Mouse (Mus musculus): ENCODE data around the gene Iqschfp. TPM values are rescaled to one million over a fixed set of nuclear protein-coding genes. Genes with fewer than 3 reads are reported as not detected.

Gene Iqschfp
- polyA plus RNA-seq, 1 experiment = not detected

DNA sequence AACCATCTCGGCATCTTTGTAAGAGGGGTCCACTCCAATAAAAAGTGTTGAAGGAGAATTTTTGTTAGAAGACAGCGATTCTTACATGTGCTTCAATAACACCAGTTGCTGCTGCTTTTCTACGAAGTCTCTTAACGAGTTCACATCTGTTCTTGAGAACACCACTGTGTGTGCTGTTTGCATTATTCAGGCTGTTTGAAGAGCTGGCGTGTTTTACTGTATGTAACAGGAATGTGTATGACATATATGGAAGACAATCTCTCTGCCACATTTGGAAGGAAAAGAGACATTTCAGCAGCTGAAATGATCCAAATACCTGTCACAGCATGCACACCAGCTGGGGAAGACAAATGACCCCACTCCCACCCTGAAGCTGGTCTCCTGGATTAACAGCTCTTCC lies 578.6 kb downstream of the Iqschfp start:
- Histone ChIP-seq H3K36me3 (ENCODE audit: control insufficient read depth, insufficient read depth) (no peaks in the 10 kb centered on the region), H3ac (ENCODE audit: control insufficient read depth, insufficient read length, low read depth) (no peak overlapping the region), H3K4me3 (ENCODE audit: insufficient read depth, poor library complexity, severe bottlenecking) (no peak overlapping the region), H3K27me3 (ENCODE audit: control insufficient read depth, insufficient read depth, insufficient read length) (no peaks in the 10 kb centered on the region), H3K79me3 (ENCODE audit: low read depth) (no peaks in the 10 kb centered on the region), H3K79me2 (ENCODE audit: control insufficient read depth, insufficient read depth) (no peaks in the 10 kb centered on the region)
- TF ChIP-seq CEBPB (IDR thresholded peaks at IDR 0.05; ENCODE audit: low read depth) (no peak), FOSL1 (IDR thresholded peaks at IDR 0.05; ENCODE audit: insufficient read depth, low read length, poor library complexity, severe bottlenecking) (no peak), CTCF (IDR thresholded peaks at IDR 0.05; ENCODE audit: control insufficient read depth, insufficient read depth, insufficient read length) (no peak), USF1 (IDR thresholded peaks at IDR 0.05; ENCODE audit: low read depth) (no peak)

DNA sequence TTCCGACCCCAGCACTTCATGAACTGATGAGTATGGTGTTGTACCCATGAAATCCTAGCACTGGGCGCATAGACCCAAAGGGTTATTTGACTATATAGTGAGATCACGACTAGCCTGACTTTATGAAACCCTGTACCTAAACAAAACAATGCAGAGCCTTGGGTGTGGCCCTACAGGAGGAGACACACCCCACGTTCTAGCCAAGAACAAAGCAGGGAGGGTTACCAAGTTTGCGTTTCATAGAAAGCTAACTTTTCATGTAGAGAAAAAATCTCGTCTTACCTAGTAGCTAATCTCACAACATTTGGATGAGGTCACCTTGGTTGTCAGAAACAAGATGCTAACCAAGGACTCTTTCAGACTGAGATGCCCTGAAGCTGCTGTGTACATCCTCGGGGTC lies 584.3 kb downstream of the Iqschfp start:
- Histone ChIP-seq H3ac (ENCODE audit: control insufficient read depth, insufficient read length, low read depth) (no peak overlapping the region), H3K79me3 (ENCODE audit: low read depth) (no peaks in the 10 kb centered on the region), H3K36me3 (ENCODE audit: control insufficient read depth, insufficient read depth) (no peaks in the 10 kb centered on the region), H3K4me3 (ENCODE audit: insufficient read depth, poor library complexity, severe bottlenecking) (no peak overlapping the region), H3K27me3 (ENCODE audit: control insufficient read depth, insufficient read depth, insufficient read length) (no peaks in the 10 kb centered on the region), H3K79me2 (ENCODE audit: control insufficient read depth, insufficient read depth) (no peaks in the 10 kb centered on the region)
- TF ChIP-seq FOSL1 (IDR thresholded peaks at IDR 0.05; ENCODE audit: insufficient read depth, low read length, poor library complexity, severe bottlenecking) = no peak
- TF ChIP-seq MYOD1 (IDR thresholded peaks at IDR 0.05; ENCODE audit: control insufficient read depth, insufficient read length, low read depth) = no peak

DNA sequence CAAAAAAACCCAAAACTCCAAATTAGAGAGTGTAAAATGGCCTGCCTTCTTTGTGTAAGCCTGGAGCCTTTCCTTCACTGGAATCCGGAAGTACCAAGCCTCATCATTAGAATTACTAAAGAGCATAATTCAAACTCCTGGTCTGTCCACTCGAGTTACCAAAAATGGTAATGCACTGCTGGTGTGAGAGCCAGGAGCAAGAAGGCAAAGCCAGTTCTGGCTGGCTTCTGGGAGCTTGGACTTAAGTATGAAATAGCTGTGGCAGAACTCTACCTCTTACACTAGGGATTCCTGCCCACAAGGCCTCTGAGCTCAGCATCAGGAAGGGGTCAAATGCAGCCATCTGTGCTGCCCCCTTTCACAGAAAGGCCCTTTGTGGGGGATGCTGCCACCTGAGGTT lies 585.4 kb downstream of the Iqschfp start:
- Histone ChIP-seq H3K36me3 (ENCODE audit: control insufficient read depth, insufficient read depth) (no peaks in the 10 kb centered on the region), H3K79me3 (ENCODE audit: low read depth) (no peaks in the 10 kb centered on the region), H3ac (ENCODE audit: control insufficient read depth, insufficient read length, low read depth) (no peak overlapping the region), H3K27me3 (ENCODE audit: control insufficient read depth, insufficient read depth, insufficient read length) (no peaks in the 10 kb centered on the region), H3K4me3 (ENCODE audit: insufficient read depth, poor library complexity, severe bottlenecking) (no peak overlapping the region), H3K79me2 (ENCODE audit: control insufficient read depth, insufficient read depth) (no peaks in the 10 kb centered on the region)
- no peak for TF ChIP-seq FOSL1 (IDR thresholded peaks at IDR 0.05; ENCODE audit: insufficient read depth, low read length, poor library complexity, severe bottlenecking)
- no peak for TF ChIP-seq MYOD1 (IDR thresholded peaks at IDR 0.05; ENCODE audit: control insufficient read depth, insufficient read length, low read depth)
- no peak for TF ChIP-seq CTCF (IDR thresholded peaks at IDR 0.05; ENCODE audit: control insufficient read depth, insufficient read depth, insufficient read length)
- TF ChIP-seq USF1 (IDR thresholded peaks at IDR 0.05; ENCODE audit: low read depth) = no peak
- TF ChIP-seq CEBPB (IDR thresholded peaks at IDR 0.05; ENCODE audit: low read depth) = no peak
- TF ChIP-seq MAX (IDR thresholded peaks at IDR 0.05) = no peak
- TF ChIP-seq MYOG (IDR thresholded peaks at IDR 0.05; ENCODE audit: control insufficient read depth, extremely low read depth, insufficient read length) = no peak

DNA sequence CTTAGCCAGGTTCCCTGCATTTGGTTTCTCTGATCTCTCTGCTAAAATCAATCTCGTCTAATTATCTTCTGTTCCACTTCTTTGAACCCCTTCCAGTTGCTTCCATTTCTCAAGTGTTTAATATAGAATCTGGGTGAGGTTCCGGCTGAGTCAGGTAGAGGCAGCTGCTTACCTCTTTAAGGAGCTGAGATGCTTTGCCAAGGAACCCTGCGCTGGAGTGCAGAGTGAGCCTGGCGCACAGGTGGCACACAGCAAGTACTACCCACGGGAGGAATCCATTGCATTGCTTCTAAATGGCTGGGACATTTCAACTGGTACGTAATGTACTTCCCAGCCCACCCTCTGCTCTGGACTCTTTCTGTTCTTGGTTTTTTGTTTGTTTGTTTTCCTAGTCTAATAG lies 587.2 kb downstream of the Iqschfp start:
- Histone ChIP-seq H3K36me3 (ENCODE audit: control insufficient read depth, insufficient read depth) (no peaks in the 10 kb centered on the region), H3K79me2 (ENCODE audit: control insufficient read depth, insufficient read depth) (no peaks in the 10 kb centered on the region), H3ac (ENCODE audit: control insufficient read depth, insufficient read length, low read depth) (no peak overlapping the region), H3K27me3 (ENCODE audit: control insufficient read depth, insufficient read depth, insufficient read length) (no peaks in the 10 kb centered on the region), H3K4me3 (ENCODE audit: insufficient read depth, poor library complexity, severe bottlenecking) (no peak overlapping the region), H3K79me3 (ENCODE audit: low read depth) (no peaks in the 10 kb centered on the region)
- no peak for TF ChIP-seq CTCF (IDR thresholded peaks at IDR 0.05; ENCODE audit: control insufficient read depth, insufficient read depth, insufficient read length)
- TF ChIP-seq FOSL1 (IDR thresholded peaks at IDR 0.05; ENCODE audit: insufficient read depth, low read length, poor library complexity, severe bottlenecking) = no peak
- TF ChIP-seq MAX (IDR thresholded peaks at IDR 0.05) = no peak
- TF ChIP-seq CEBPB (IDR thresholded peaks at IDR 0.05; ENCODE audit: low read depth) = no peak
- no peak for TF ChIP-seq USF1 (IDR thresholded peaks at IDR 0.05; ENCODE audit: low read depth)
- TF ChIP-seq MYOG (IDR thresholded peaks at IDR 0.05; ENCODE audit: control insufficient read depth, extremely low read depth, insufficient read length) = no peak
- TF ChIP-seq MYOD1 (IDR thresholded peaks at IDR 0.05; ENCODE audit: control insufficient read depth, insufficient read length, low read depth) = no peak

DNA sequence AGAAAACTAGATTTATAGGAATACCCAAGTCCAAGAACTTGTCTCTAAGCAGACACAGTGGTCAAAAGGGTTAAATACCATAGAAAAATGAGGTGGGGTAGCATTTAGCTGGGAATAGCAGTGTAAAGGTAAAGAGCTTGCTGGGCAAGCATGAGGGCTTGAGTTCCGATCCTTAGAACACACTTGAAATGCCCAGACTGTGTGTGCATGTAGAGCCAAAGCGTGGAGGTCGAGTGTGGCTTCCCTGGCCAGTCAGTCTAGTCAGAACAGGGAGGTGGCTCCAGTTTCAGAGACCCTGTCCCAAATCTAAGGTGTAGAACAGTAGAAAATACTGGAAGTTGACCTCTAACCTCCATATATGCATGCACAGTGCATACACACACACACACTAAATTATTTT lies 591.5 kb downstream of the Iqschfp start:
- Histone ChIP-seq H3K36me3 (ENCODE audit: control insufficient read depth, insufficient read depth) (no peaks in the 10 kb centered on the region), H3K27me3 (ENCODE audit: control insufficient read depth, insufficient read depth, insufficient read length) (no peaks in the 10 kb centered on the region), H3K79me3 (ENCODE audit: low read depth) (no peaks in the 10 kb centered on the region), H3K4me3 (ENCODE audit: insufficient read depth, poor library complexity, severe bottlenecking) (no peak overlapping the region), H3K79me2 (ENCODE audit: control insufficient read depth, insufficient read depth) (no peaks in the 10 kb centered on the region), H3ac (ENCODE audit: control insufficient read depth, insufficient read length, low read depth) (no peak overlapping the region)
- TF ChIP-seq MYOD1 (IDR thresholded peaks at IDR 0.05; ENCODE audit: control insufficient read depth, insufficient read length, low read depth) (no peak), CEBPB (IDR thresholded peaks at IDR 0.05; ENCODE audit: low read depth) (no peak), MYOG (IDR thresholded peaks at IDR 0.05; ENCODE audit: control insufficient read depth, extremely low read depth, insufficient read length) (no peak), CTCF (IDR thresholded peaks at IDR 0.05; ENCODE audit: control insufficient read depth, insufficient read depth, insufficient read length) (no peak), FOSL1 (IDR thresholded peaks at IDR 0.05; ENCODE audit: insufficient read depth, low read length, poor library complexity, severe bottlenecking) (no peak), USF1 (IDR thresholded peaks at IDR 0.05; ENCODE audit: low read depth) (no peak), MAX (IDR thresholded peaks at IDR 0.05) (no peak)

DNA sequence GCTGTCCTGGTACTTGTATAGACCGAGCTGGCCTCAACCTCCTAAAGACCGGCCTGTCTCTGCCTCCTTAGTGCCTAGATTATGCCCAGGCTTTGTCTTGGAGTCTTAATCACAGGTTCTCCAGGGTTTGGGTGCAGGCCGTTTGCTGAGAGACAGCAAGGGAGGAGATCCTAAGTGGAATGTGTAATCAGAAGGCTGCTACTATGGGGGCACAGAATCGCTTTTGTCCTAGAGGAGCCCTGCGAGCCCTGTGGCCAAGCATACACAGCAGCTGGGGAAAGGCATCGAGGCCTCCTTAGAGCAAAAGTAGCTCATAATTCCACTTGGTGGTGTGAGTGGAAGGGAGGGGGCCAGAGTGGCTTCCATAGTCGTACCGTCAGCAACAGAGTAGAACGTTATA lies 592.0 kb downstream of the Iqschfp start:
- no peaks in the 10 kb centered on the region for H3K79me2 ChIP-seq (ENCODE audit: control insufficient read depth, insufficient read depth)
- no peak for TF ChIP-seq MAX (IDR thresholded peaks at IDR 0.05)
- TF ChIP-seq FOSL1 (IDR thresholded peaks at IDR 0.05; ENCODE audit: insufficient read depth, low read length, poor library complexity, severe bottlenecking) = no peak
- no peak for TF ChIP-seq USF1 (IDR thresholded peaks at IDR 0.05; ENCODE audit: low read depth)
- no peak for TF ChIP-seq CTCF (IDR thresholded peaks at IDR 0.05; ENCODE audit: control insufficient read depth, insufficient read depth, insufficient read length)
- TF ChIP-seq MYOG (IDR thresholded peaks at IDR 0.05; ENCODE audit: control insufficient read depth, extremely low read depth, insufficient read length) = no peak
- no peak for TF ChIP-seq MYOD1 (IDR thresholded peaks at IDR 0.05; ENCODE audit: control insufficient read depth, insufficient read length, low read depth)

More for the DNA sequence above, 592.0 kb downstream of the Iqschfp start:
- Histone ChIP-seq H3K27me3 (ENCODE audit: control insufficient read depth, insufficient read depth, insufficient read length) (no peaks in the 10 kb centered on the region), H3K4me3 (ENCODE audit: insufficient read depth, poor library complexity, severe bottlenecking) (no peak overlapping the region), H3K79me3 (ENCODE audit: low read depth) (no peaks in the 10 kb centered on the region), H3K36me3 (ENCODE audit: control insufficient read depth, insufficient read depth) (no peaks in the 10 kb centered on the region), H3ac (ENCODE audit: control insufficient read depth, insufficient read length, low read depth) (no peak overlapping the region)

All from C2C12 (cell line).